Mouse (Mus musculus) thymus, postnatal 4 days (tissue): ENCODE measurements at regions not wholly inside any gene's neighbourhood (a gene's known extent, or its start where the extent isn't known, plus 50 kb on each side); places are given as distances from the start of the nearest gene placed in this dataset.

Experiments used
- DNase-seq: peaks from one replicate; pipeline ENCODE4 v3.0.0; 2021

DNA sequence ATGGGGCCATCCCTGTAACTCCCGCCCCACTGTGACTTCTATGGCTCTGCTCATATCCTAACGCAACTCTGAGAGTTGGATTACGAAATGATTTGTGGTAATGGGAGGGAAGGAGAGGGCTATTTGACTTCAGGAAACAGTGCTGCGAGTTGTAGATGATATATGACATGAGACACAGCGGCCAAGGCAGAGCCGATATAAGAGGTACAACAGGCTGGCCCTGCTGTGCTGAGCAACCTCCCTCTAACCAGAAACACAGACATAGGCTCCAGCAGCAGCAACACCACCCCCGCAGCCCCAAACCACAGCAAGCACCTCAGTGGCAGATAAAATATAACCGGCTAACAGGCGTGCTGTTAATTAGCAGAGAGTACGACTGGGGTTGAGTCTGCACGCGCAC, 312.5 kb upstream of the Mgmt start:
- no peak for DNase-seq

DNA sequence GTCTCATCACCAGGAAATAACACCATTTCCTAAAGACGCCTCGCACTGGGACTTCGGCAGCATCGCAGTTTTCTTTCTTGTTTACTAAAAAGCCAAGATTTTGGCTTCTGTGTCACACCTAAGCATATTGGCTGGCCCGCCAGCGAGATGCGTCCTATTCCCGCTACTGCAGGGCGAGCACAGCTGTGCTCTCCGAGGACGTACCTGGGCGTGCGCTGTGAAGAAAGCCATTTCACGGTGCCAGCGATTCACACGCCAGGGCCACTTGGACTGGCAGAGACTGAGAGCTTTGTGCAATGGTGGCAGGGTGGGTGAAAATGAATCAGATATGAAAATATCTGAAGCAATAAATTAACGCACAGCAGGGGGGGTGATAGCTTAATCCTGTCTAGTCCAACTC, 310.1 kb upstream of the Mgmt start:
- DNase-seq: no peak

DNA sequence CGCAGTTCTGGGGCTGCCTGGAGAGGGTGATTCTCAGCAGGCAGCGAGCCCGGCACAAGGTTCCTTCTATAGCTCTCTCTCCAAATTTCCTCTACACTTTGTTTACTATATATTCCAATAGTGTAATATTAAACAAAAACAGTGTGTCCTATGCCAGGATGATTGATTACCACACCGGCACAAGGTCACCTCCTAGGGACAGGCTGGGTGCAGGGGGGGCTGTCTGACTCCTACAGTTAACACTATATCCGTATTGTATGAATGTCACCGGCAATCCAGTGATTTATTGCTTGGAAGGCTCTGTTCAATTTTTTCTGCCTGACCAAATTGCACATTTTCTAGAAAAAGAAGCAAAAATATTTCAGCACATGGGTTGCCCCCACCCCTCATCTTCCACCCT, 305.9 kb upstream of the Mgmt start:
- no peak for DNase-seq

DNA sequence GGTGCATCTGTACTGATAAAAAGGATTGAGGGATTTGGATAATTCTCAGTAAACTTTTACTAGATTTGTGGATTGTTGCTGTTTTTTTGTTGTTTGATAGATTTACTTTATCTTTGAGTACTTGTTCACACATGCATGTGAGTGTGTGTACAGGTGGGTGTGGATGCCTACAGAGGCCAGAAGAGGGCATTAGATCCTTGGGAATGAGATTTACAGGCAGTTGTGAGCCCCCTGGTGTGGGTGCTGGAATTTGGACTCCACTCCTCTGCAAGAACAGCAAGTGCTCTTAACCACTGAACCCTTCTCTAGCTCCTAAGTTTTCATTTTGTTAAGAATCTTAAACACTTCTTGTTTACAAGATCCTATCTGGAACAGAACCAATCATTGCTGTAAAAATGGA, 303.5 kb upstream of the Mgmt start:
- DNase-seq: no peak

DNA sequence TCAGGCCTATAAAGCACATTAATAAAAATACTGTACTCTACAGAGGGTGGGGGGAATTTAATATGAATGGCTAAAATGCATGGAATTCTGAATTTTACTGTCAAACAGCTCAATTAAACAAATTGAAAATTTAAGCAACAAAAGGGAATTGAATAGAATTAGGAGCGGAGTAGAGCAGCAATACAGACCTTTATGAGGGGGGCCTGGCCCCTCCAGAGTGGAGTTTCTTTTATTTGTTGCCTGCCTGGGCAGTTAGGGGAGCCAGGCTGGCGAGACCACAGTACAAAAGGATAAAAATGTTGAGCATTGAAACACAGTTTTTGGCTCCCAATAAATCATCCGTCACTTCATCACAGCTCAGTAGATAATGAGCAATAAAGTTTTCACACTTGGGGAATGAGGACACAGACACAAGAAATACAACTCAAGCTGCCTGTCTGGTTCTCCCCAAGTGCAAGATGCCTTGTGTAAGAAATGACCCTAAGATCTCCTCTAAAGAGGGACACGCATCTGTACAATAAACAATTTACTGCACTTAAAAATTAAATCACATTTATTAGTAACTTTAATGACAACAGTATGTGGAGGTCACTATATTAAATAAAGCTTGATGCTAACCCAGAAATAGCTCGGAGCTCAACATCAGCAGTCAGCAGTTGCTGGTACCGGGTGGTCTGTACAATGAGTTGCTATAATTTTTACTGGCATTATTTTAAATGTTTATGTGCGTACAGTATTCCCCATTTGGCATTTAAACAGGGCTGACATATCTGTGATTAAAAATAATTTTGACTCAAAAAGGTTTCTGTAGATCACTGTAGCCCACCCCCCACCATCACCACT, 286.9 kb upstream of the Mgmt start:
- no peak for DNase-seq

DNA sequence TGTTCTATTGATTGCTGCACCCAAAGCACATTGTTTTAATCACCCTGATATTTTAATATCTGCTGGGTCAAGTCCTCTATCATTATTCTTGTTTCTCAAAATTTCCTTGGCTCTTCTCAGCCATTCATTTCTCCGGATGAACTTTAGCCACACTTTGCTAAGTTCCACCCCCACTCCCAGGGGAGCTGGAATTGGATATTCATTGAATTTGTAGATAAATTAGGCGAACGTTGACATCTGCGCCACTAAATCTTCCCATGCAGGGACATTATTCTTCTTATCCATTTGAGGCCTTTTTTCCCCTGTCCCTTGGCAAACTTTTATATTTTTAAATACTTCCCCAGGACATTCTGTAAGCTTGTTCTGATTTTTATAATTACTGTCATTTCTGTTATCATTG, 280.9 kb upstream of the Mgmt start:
- DNase-seq: no peak

DNA sequence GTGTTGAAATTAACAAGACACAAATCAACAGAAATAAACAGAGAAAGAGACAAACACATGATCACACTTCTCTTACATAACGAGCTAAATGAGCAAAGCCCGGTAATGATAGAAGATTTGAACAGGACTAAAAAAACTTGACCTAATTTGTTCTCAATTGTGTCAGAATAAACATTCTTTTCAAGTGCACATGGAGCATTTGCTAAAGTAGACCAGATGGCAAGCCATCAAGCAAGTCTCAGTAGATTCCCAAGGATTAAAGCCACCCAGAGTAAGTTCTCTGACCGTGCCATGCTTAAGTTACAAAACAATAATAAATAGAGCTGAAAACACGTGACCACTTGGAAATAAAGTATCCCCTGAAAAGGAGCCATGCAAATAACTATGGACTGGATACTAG, 269.9 kb upstream of the Mgmt start:
- DNase-seq: no peak

DNA sequence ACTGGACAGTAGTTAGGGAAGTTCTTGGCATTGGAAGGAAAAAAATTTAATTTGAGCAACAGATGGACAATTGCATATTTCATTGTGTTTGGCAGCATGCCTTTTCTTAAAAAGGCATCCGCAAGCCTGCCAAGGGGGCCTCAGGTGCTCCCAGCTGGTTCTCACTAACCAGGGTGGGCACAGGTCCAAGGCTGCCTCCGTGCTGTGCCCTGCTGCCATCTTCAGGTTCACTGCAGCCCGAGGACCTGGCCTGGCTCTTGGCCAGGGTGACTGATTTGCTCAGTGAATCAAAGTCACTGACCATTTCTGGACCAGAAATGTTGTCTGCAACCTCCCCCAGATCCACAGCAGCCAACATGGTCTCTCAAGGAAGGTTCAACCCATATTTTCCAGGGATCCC, 263.3 kb upstream of the Mgmt start:
- DNase-seq: no peak

DNA sequence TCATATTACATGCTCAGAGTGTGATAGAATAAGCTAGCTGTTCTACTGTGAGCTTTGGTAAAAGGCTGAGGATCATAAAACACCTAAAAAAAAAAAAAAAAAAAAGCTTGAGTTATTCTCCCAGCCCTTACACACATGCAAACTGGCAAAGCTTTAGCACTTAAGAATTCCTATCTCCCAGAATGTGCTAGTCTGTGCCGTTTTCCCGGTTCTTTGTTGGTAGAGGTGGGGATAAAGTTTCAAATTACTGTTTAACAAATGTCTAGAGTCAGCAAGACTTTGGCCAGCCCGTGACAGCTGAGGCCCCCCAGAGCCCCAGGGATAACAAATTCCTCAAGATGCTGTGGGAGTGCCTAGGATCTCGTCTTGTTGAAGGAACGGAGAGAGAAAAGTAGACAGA, 254.3 kb upstream of the Mgmt start:
- DNase-seq: no peak

DNA sequence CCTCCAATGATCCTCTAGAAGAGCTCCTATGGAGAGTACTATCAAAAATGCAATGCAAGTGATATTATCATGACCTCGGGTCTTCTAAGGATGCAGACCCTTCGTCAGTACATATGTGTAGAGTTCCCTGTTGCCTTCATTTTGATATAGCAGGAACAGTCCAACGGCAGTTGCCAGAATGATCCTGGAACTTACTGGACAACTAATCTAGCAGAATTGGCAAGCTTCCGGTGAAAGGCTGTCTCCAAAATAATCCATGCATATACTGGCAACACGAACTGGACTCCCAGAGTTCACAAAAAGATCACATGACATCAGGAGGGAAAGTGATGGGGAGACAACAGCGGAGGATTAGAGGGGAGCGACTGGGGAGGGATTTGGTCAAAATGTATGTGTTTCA, 253.6 kb upstream of the Mgmt start:
- no peak for DNase-seq

DNA sequence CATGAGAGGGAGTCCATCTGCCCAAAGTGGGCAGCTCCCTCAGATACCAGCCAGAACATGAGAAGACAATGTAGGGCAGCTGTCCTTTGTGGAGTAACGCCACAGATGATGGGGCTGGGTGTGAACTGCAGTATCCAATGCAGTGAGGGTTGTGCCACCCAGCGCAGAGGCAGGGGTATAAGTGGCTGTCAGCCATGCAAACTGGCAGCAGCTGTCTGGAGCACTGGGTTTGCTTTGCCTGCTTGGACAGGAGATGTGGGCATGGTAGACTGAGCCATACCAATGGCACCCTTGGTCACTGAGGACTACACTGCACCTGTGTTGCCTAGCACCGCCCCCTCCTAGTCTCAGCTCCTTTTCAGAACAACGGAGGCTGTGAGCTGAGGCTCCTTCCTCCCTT, 244.6 kb upstream of the Mgmt start:
- no peak for DNase-seq

DNA sequence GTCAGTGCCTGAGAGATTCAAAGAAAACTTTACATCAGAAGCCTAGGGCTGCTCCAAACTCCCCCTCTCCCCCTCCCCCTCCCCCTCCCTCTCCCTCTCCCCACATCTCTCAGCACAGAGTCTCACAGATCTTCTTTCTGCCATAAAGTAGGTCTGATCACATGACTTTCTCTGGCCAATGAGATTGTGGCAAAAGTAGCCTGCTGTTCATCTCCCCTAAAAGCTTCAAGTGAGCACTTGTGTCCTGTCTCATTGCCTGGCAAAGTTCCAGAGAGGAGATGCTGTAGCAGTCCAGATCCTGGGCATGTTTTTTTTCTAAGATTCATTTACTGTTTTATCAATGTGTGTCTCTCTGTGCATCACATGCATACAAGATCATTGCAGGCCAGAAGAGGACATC, 234.5 kb upstream of the Mgmt start:
- no peak for DNase-seq

DNA sequence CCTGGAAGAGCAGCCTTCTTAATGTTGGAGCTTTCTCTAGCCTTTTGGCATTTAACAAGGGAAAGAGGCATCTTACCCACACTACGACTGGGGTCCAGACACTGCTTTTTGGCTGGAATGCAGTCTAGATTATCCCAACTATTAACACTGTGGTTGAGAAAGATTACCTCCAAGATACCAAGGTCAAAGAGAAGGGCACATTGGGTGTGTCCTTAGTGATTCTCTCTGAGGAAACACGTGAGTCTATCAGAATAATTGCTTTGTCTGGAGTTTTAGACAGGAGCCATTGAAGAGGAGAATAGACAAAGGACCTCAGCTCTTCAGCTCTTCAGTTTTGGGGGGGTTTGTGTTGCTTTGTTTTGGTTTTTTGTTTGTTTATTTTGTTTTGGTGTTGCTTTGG, 234.0 kb upstream of the Mgmt start:
- no peak for DNase-seq

DNA sequence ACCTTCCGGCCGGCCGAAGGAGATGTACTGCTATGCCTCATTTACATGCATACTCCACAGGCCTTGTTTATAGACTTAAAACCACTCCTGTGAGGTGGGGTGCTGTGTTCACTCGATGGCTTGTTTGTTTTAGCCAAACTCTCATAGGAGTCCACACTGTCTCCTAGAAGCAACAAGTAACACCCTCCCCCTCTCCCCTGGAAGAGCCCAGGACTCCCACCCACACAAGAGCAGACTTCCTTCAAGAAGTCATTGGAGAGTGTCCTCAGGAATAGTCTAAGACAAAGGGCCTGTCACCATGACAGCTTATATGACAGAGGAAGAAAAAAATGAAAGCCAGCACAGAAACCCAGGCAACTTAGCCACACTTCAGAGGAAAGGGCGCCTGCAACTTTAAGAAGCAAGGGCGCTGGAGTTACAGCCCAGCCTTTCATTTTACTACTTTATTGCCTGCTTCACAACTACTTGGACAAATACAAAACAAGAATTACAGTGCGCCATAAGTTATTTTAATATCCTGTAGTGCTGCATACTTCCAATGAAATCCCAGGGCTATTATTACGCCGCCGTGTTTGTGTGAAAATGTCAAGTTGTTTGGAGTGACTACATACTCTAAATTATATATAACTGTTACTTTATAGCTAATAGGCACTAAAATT, 229.9 kb upstream of the Mgmt start:
- DNase-seq: no peak

DNA sequence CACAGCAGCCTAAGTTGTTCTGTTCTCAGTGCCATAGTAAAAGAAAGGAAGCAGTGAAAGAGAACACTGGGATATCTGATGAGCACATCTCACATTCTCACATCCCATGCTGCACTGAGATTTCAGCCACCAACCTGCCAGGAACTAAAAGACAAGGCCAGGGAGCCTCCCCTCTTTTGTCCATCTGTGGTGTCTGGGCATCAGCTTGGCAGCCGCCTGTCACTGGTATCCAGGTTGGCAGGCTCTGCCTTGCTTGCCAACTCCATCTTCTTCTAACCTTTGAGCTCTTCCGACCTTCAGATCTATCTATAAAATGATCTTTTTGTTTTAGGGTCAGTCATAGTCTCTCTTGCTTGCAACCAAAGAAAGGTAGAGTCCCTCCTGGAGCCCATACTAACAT, 228.5 kb upstream of the Mgmt start:
- no peak for DNase-seq

DNA sequence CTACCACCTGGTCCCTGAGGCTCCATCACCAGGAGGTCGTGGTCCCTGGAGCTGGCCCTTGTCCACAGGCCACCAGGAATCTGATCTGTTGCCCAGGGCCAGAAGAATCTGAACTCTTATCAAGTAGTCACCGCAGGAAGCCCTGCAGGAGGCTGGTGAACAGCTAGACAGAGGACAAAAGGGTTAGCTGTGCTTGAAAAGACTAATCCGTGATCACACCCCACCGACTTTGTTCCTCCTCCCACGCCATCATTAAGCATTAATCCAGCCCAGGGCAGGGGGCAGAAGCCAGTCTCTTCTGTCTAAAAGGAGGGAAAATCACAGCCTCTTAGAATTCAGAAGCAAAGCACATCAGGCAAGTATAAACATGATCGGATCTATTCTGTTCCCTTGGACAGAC, 227.7 kb upstream of the Mgmt start:
- no peak for DNase-seq

DNA sequence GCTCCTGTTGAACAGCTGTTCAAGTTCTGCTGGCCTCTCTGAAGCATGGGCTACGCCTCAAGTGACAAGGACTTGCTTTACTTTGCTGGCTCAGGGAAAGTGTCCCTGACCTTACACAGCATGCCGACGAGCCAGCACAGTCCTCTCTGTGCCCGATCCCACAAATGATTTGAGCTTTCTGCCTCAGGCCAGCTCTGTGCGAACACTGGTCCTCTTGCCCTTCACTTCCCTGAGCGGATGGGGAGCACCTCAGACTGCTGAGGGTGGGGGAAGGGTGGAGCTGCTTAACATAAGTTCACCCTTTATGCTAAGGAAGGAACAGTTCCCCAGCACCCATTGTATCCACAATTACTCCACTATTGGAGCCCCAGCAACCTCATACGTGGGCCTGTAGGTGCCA, 223.7 kb upstream of the Mgmt start:
- DNase-seq: no peak

DNA sequence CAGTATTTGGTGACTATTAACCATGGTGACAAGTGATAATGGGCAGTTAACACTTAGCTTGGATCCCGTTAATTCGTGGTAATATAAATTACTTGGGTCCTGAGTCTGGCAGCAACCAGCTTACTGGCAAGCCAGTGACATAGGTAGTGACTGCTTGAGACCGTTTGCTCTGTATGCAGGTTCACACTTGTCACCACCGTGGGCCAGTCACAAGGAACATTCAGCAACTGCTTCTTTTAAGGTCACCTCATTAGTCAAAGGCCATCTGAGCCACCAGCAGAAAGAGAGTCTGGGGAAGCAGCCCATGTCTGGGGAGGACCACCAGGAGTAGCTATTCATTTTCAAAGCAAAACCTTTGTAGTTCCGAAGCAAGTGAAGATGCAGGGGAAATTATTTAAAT, 220.3 kb upstream of the Mgmt start:
- DNase-seq: no peak

DNA sequence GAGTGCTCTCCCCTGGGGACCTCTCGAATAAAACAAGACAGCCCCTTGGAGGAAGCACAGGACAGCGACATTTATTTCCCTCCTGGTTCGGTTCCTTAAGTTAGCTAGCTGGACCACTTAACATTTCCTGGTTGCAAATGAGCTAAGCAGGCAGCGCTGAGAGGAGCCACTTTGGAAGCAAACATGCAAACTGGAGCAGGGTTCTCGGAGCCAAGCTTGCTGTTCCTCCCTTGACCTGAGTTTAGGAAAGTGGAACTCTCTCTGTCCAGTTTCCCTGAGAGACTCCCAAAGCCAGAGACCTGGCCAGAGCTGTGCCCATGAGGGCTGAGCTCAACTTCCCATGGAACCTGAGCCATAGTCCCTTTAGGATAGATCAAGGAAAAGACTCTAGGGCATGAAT, 219.4 kb upstream of the Mgmt start:
- DNase-seq: no peak

DNA sequence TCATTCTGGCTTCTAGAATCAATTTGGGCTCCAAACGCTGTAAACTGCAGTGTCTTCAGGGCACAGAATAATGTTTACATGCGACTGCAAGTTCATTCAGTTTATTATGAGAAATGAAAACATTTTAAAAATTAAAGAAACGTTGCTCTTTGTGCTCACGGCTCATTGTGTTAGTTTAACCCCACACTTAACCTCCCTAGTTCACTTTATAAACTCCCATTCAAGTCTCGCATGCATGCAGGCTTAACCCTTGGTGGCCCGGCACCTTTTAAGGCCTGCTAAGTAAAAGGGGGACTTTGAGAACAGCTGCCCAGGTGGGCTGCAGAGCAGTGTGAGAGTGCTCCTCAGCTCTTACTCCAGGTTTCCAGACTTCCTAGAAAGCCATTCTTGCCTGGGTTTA, 218.3 kb upstream of the Mgmt start:
- no peak for DNase-seq

DNA sequence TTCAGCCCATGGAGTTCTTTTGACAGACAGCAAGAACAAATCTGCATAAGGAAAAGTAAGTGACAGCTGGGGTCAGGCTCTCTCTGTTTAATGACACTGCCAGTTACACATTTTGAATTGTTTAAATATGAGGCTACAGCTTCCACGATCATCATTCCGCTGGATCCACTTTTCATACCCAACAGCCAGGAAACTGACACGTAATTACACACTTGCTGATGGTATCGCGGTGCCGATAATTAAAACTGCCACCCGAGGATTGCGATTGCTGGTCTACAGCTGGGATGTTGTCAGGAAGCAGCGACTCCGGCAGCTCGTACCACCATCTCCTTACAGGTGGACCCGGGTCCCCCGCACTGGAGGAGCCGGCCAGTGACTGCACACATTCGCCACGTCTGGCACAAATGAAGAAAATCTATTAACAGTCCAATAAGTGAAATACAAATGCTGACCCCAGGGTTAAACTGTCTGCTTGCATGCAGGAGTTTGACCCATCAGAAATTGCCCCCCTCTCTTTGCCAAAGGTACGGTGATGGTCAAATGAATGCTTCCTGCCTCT, 217.3 kb upstream of the Mgmt start:
- DNase-seq: no peak

DNA sequence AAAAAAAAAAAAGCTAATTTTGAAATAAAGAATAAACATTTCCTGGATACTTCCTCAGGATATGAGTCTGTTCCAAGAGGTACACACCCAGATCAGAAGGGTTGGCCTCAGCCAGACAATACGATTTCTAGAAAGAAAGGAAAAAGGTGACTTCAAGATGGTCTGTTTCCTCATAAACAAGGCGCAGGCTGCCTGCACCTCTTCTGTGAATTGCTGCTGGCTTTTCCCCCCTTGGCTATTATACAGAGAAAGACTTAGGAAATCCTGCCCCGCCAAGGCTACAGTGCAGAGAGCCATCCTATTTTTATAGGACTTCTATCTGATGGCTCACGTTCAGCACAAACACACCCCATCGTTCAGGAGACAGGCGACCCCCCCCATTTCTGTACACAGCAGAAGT, 204.8 kb upstream of the Mgmt start:
- no peak for DNase-seq

DNA sequence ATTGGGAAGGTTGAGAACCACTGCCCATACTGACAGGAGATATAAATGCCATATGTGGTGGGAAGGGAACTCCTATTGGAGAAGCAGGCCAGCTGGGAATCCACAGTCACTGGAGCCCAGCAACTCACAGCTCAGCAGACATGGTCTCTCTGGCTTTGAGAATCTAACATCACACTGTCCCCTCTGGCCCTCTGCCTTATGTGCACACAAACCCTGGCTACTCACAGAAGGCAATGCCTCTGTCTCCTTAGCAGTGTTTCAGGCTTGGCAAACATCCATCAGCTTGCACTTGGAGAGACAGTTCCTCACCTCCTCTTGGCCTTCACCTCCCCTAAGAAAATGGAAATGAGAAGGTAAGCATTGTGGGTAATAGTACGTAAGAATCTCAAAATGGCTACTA, 188.2 kb upstream of the Mgmt start:
- DNase-seq: no peak

DNA sequence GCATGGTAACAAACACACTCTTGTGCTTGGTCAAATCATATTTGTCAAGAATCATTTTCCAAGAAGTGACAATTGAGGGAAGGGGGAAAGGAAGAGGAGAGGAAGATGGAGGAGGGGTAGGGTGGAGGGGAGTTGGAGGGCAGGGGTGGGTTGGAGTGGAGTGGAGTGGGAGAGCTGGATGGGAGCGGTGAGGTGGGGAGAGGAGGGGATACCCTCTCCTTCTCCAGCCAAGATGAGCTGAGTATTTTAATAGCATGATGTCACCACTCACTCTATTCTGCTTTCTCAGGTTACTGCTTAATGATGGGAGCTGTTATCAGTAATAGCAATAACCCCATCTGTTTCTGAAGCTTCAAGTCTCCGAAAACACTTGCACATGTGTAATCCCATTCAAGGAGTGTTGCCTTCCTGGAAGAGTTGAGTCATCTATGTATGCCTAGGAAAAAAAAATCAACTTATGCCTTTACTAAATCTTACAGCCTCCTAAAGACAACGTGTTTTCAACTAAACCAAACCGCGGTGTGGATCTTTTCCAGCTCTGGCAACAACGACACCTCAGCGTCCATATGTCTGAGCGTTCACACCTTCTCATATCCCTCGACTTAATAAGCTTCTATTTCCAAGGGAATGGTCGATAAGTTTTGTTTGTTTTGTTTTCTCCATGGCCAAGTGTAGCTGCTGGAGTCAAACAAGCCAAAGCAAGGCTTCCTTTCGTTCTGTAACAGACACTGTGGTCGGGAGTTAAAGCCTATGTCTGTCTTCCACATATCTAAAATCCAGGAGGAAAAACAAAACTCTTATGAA, 187.0 kb upstream of the Mgmt start:
- no peak for DNase-seq
